Mouse (Mus musculus) cortical plate, adult 2 months (tissue): ENCODE data around the gene Ccdc146. TPM values are rescaled to one million over a fixed set of nuclear protein-coding genes. Genes with fewer than 3 reads are reported as not detected.

Source experiments
- H3K27ac ChIP-seq: fragments of 200-500 bp; 2 replicates; pipeline ENCODE4 v1.5.1; 2012; ENCODE audit warnings: low read length, control low read depth, inconsistent platforms; ENCODE audit not compliant: insufficient read depth
- H3K4me1 ChIP-seq: fragments of 200-500 bp; 2 replicates; pipeline ENCODE4 v1.6.1; 2011; ENCODE audit warnings: low read length; ENCODE audit not compliant: control insufficient read depth, insufficient read depth
- H3K4me3 ChIP-seq: fragments of 200-500 bp; 2 replicates; pipeline ENCODE4 v1.5.1; 2011; ENCODE audit warnings: mild to moderate bottlenecking, low read length, control low read depth; ENCODE audit not compliant: insufficient read depth
- CTCF ChIP-seq: fragments of 200-500 bp; IDR thresholded peaks from 2 replicates; pipeline ENCODE4 v1.5.1; 2011; ENCODE audit warnings: mild to moderate bottlenecking, control low read depth, low read length; ENCODE audit not compliant: insufficient read depth; ENCODE audit errors: extremely low read depth
- POLR2A ChIP-seq: fragments of 200-500 bp; IDR thresholded peaks from 2 replicates; pipeline ENCODE4 v1.6.1; 2011; ENCODE audit warnings: mild to moderate bottlenecking, low read length, control low read depth; ENCODE audit not compliant: insufficient read depth; ENCODE audit errors: extremely low read depth
- polyA plus RNA-seq: library from polyadenylated mRNA; depleted of rRNA; stranded (reverse); fragments of >200 nt; gene quantifications from 2 replicates; pipeline ENCODE4 v1.2.3, GENCODE M21; 2012

Gene Ccdc146
- polyA plus RNA-seq, 1 experiment: 0.46 TPM

DNA sequence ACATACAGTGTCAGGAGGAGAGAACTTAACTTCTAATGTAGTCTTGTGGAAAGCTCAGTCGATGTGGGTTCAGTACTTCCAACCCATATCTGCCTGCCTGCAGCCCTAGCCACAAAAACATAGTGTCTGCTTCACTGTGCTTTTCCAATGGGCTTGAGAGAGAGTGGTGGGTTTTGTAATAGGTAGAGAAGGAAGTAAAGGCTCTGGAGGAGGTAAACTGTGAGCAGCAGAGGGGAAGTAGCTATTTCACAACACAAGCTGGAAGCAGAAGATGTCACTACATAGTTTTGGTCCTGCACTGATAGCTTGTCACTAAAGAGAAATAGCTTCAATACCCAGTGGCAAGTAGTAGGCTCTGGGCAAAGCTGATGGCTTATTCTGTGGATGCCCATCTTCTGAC, 92.4 kb downstream of the Ccdc146 start:
- H3K4me3 ChIP-seq: no peak overlapping the region
- 0 out of 2 replicates have a peak, but pooled peaks cover 3% of the 10 kb centered on the region for H3K4me1 ChIP-seq
- H3K27ac ChIP-seq: no peak overlapping the region
- TF ChIP-seq CTCF: no peak
- no peak for TF ChIP-seq POLR2A

DNA sequence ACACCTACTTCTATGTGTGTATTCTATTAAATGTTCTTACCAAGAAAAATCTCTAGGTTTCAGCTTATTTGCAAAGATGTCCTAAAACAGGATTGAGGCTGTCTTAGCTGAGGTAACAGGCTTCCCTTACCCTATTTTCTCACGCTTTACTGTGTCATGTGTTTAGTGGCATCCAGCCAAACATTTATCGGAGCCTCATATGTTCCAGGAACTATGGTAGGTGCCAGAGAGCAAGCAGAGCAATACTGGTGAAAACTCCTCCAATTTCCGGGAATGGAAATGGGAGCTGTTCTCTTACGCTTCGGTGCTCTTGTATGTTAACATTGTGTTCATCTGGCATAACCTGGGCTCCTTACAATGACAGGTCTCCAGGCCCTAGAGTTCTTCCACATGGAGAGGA, 92.8 kb downstream of the Ccdc146 start:
- H3K27ac ChIP-seq: no peak overlapping the region
- TF ChIP-seq CTCF (no peak), POLR2A (no peak)
- 0 out of 2 replicates have a peak, but pooled peaks cover 3% of the 10 kb centered on the region for H3K4me1 ChIP-seq
- H3K4me3 ChIP-seq: no peak overlapping the region

DNA sequence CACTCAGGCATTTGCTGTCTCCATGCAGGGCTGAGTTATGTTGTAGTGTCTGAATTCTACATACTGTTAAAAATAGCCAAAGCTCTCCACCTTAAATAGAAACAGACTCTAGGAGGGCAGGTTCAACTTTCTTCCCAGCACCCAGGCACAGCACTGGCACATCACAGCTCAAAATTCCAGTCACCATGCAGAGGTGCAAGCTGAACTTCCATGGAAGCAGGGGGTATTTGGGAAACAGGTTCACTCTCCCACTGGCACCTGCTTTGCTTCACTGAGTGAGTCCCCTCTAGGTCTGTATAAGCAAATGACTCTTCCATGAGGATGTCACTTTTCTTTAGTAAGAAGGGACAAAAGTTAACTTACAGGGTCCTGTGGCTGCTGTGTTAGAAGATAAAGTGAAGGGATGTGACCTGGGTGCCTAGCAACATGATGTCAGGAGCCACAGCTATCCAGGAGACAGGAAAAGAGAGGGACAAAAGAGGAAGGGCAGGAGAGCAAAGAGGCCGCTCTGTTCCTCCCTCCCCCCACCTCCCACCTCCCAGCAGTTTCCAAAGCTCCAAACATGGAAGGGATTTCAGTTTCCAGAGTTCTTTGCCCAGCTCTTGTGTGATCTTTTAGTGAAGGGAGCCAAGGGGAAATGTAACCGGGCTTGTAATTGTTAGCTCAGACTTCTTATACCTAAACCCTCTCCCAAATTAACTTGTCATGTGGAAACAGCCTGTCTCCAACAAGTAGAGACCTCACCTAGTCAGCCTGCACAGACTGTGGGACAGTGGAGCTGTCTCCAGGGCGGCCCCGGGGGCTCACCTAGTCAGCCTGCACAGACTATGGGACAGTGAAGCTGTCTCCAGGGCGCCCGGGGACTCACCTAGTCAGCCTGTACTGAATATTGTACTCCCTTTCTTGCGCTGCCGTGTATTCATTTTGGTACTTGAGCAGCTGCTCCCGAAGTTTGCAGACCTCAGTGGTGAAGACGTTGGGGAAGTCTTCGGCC, 94.5 kb downstream of the Ccdc146 start:
- Histone ChIP-seq H3K4me3 (no peak overlapping the region), H3K27ac (no peak overlapping the region), H3K4me1 (0 out of 2 replicates have a peak, but pooled peaks cover 3% of the 10 kb centered on the region)
- no peak for TF ChIP-seq CTCF
- TF ChIP-seq POLR2A: no peak

DNA sequence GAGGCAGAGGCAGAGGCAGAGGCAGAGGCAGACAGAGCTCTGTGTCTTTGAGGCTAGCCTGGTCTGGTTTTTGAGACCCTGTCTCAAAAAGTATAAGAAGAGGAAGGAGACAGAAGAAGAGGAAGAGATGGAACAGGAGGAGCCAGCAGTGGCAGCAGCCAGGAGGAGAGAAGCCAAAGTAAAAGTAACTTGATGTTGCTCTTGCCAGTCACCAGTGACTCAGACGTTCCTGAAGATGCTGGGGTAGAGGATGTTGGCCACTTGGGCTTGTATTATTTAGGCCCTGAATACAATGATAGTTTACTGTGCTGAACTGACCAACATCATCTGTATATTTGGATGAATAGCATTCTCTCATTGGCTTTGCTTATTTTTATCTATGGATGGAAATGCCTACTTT, 95.9 kb downstream of the Ccdc146 start:
- 0 out of 2 replicates have a peak, but pooled peaks cover 3% of the 10 kb centered on the region for H3K4me1 ChIP-seq
- H3K27ac ChIP-seq: no peak overlapping the region
- TF ChIP-seq CTCF (no peak), POLR2A (no peak)
- no peak overlapping the region for H3K4me3 ChIP-seq

DNA sequence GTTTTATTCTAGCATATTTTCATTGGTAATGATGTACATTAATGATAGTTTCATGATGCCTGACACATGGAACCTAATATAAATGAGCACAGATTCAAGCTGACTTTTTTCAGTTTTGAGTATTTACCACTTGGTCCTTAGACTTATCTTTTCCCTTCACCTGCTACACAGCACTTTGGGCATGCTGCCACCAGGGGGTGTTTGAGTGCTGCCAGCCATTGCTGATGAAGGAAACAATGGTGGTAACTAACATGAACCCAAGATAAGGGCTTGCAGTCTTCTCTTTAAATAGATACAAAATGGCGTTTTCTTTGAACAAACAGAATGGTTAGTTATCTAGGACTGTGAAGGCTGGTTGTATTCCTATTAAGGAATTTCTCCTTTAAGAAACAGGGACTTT, 98.0 kb downstream of the Ccdc146 start:
- Histone ChIP-seq H3K4me3 (no peak overlapping the region), H3K4me1 (0 out of 2 replicates have a peak, but pooled peaks cover 3% of the 10 kb centered on the region), H3K27ac (no peak overlapping the region)
- TF ChIP-seq CTCF (peak; percentile 44), POLR2A (no peak)

DNA sequence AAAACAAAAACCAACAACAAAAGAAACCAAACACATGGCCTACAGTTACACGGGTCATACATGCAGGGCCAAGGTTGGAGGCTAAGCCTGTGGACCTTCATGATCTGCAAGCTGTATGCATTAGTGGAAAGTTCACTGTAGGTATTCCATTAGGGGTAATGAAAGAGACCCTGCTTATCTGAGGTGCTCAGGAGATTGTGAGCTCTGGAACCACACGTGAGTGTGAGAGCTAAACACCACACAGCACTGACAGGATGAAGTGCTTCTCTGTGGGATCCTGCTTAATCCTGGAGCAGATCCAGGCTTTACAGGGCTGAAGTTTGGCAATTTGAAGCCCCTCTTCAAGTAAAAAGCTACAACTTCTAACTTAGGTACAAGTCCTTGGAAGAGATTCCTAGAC, 104.3 kb downstream of the Ccdc146 start:
- H3K27ac ChIP-seq: no peak overlapping the region
- H3K4me3 ChIP-seq: no peak overlapping the region

DNA sequence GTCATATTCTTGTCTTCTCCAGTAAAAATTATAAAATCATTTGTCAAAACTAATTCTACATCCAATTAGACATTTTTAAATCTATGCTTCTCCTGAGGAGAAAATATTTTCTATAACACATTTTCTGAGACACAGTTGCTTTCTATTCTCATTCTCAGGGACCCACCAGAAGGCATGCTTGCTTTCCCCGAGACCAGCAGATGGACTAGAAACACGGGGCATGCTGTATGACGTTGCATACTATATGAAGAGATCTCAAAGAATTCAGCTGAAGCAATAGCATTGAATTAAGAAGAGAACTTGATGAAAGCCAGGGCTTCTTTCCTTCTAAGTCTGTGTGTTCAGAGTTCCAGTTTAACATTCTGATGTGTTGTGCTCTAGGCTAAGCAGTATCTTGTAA, 109.8 kb downstream of the Ccdc146 start:
- H3K4me3 ChIP-seq: no peak overlapping the region
- TF ChIP-seq CTCF: no peak
- TF ChIP-seq POLR2A: no peak
- H3K4me1 ChIP-seq: no peaks in the 10 kb centered on the region
- no peak overlapping the region for H3K27ac ChIP-seq

More for the DNA sequence above, 104.3 kb downstream of the Ccdc146 start:
- TF ChIP-seq POLR2A (no peak), CTCF (no peak)
- no peaks in the 10 kb centered on the region for H3K4me1 ChIP-seq

DNA sequence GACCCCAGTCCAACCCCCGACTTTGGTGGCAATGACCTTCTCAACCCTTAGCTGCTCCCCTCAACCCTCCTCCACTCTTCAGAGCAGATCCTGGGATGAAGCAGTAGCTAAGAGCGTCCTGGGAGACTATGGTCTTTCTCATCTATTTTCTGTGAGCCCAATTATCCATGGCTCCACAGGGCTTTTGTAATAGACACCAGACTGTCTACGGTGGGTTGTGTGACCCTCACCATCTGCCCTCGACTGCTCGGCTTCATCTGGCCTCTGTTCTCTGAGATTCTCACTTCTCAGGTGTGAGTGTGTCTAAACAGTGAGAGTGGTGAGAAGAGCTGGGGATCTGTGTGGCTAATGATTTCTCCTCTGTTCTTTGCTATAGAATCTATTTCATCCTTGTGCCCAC, 117.3 kb downstream of the Ccdc146 start:
- TF ChIP-seq POLR2A: no peak
- no peak for TF ChIP-seq CTCF
- Histone ChIP-seq H3K4me1 (no peaks in the 10 kb centered on the region), H3K4me3 (no peak overlapping the region), H3K27ac (no peak overlapping the region)

DNA sequence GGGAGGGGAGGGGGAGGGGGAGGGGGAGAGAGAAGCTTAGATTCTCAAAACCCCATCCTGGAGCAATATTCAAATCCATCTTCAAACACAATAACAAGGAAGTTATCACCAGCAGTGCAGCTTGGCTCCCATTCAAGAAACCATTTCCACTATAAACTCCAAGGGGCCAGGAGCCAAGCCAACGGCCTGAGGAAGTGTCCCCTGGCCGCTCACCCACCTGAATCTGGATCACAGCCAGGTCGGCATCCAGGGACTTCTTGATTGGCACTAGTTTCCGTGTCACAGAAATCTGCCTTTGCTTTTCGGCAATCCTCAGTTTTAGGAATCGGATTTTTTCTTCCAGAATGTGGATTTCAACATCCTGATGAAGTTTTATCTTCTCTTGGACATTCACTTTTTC, 123.5 kb downstream of the Ccdc146 start:
- H3K27ac ChIP-seq: no peak overlapping the region
- TF ChIP-seq CTCF: no peak
- TF ChIP-seq POLR2A: no peak
- no peak overlapping the region for H3K4me3 ChIP-seq
- H3K4me1 ChIP-seq: no peaks in the 10 kb centered on the region

DNA sequence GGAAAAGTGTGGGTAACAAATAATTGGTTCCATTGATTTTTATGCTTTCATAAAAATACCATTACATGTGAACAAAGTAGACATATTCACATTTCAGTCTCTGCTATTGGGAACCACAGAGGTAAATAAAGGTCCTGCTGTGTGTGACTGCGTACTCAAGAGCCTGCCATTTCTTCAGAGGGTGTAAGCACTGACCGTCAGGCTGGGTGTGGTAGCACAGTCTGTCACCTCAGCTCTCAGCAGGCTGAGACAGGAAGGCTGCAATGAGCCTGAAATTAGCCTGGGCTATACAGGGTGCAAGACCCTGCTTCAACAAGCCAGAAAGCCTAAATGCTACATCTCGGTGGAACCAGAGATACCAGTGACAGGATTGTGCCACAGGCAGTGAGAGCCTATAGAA, 124.4 kb downstream of the Ccdc146 start:
- Histone ChIP-seq H3K4me1 (no peaks in the 10 kb centered on the region), H3K27ac (no peak overlapping the region), H3K4me3 (no peak overlapping the region)
- TF ChIP-seq CTCF: no peak
- TF ChIP-seq POLR2A: no peak
